Mouse (Mus musculus) CD4-positive, CD25-positive, alpha-beta regulatory T cell, adult 2 months (primary cell): ENCODE results near the gene H2-Ob.
"Not testable (repeated sequence)": the region's sequence is repeated elsewhere in the genome, so short reads cannot be mapped to it uniquely, and the experiment has no call there.

Experiments
- DNase-seq: peaks from one replicate; pipeline ENCODE4 v3.0.0-alpha.2; 2012; ENCODE audit warnings: low read depth, low spot score

Gene H2-Ob

DNA sequence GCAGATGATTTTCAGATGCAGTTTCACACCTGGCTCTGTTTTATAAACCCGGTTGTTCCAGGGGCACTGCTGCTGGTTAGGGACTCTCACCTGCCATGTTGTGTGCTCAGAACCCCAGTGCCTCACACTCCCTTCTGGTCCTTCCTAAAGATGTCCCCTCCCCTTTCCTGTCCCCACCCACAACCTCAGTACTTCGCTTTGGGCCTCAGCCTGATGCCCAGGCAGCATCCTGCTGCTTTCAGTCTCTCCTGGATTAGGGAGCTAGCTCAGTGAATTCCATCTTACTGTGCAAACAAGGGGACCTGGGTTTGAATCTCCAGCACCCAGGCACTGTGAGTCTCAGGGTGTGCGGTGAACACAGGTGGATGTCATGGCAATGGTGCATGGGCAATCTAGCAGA lies 31.2 kb upstream of the H2-Ob start:
- DNase-seq: peak; percentile 63

DNA sequence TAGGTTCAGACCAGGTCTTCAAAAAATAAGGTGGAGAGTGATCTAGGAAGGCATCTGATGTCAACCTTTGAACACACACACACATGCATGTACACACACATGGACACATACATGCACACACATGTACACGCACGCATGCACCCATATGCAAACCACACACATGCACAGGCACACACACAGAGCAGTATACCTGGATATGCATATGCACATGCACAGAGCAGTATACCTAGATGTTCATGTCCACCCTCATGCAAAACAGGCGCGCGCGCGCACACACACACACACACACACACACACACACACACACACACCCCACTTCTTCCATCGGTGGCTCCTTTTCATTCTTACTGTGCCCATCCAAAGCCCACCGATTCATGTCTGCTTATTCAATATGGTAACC lies 30.8 kb upstream of the H2-Ob start:
- DNase-seq: no peak

DNA sequence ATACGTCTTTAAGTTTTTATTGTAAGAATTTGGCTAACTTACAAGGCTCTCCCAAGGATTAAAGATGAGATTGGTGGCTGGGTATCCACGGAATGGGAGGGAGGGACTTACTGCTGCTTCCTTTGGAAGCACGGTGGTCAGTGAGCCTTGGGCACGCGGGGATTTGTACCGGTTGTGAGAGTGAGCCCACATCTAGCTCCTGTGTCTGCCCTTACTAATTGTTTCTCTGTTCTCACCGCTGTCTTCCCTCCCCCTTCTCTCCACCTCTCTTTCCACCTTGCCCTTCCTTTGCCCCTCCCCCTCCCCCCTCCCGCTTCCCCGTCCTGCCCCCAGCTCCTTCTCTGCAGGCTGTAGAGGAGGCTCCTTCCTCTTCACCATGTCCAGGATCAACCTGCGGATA lies 30.3 kb upstream of the H2-Ob start:
- DNase-seq: no peak

DNA sequence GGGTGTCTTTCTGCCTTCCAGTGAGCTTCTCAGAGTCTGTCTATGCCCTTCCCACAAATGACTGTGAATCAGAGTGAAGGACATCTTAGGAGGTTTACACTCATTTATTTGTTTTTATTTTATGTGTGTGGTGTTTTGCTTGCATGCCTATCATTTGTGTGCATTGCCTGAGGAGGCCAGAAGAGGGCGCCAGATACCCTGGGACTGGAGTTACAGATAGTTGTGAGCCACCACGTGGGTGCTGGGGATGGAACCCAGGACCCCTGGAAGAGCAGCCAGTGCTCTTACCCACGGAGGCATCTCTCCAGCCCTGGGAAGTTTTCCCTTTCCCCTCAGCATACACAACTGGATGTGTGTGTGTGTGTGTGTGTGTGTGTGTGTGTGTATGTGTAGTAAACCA lies 29.0 kb upstream of the H2-Ob start:
- peak; percentile 67 for DNase-seq

DNA sequence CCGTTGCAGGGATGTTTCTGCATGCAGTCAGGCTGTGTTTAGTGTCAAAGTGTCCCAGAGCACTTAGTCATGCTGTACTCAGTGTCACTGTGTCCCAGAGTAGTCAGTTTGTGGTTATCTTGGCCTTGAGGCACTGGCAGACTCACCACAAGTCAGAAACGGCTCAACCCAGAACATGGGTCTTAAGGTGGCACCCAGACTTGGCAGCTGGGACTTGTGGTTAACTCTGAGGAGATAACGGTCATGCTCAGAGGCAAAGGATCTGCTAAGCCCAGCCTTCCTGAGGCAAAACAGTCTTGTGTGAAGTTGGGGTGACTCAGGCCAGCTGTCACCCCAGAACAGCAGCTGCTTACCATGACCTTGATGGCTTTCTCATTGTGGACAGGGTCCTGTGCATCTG lies 28.1 kb upstream of the H2-Ob start:
- peak; percentile 53 for DNase-seq

DNA sequence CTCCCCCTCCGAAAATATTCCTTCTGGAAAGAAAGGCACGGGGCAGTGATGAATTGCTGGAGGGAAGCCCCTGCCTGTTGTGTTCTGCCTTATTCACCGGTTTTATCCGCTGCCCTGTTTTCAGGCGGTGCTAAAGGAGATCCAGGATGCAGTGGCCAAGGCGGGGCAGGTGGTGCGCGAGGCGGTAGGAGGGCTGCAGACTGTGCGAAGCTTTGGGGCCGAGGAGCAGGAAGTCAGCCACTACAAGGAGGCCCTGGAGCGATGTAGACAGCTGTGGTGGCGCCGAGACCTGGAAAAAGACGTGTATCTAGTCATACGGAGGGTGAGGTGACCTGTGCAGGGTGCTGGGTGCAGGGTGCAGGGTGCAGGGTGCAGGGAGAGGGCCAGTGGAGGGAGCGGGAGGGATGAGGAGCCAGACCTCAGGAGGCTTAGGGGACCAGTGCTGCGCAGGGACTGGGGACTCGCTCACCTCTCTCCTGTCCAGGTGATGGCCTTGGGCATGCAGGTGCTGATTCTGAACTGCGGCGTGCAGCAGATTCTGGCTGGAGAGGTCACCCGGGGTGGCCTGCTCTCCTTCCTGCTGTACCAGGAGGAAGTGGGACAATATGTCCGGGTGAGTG lies 26.8 kb upstream of the H2-Ob start:
- peak; percentile 69 for DNase-seq

DNA sequence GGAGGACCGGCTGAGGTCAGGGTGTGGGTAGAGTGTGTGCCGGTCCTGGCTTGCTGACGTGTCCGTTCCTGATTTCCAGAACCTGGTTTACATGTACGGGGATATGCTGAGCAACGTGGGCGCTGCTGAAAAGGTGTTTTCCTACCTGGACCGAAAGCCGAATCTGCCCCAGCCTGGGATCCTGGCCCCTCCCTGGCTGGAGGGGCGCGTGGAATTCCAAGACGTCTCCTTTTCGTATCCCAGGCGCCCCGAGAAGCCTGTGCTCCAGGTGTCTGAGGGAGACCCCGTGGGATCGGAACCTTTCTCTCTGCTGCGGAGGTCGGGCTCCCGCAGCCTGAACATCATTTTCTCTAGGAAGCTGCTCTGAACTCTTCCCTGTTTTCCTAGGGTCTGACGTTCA lies 24.8 kb upstream of the H2-Ob start:
- DNase-seq: no peak

DNA sequence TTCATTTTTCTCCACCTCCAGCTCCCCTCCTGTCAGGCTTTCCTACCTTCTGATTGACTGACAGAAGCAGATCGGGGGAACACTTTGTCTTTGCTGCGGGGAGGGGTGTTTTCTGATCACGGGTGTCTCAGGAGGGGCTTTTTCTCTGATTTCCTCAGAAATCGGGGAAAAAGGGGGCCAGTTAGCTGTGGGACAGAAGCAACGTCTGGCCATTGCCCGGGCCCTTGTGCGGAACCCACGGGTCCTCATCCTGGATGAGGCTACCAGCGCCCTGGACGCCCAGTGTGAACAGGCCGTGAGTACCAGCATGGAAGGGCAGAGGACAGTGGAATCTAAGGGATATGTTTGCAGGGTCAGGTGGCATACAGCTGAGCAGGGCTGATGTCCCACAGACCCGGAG lies 23.5 kb upstream of the H2-Ob start:
- no peak for DNase-seq

DNA sequence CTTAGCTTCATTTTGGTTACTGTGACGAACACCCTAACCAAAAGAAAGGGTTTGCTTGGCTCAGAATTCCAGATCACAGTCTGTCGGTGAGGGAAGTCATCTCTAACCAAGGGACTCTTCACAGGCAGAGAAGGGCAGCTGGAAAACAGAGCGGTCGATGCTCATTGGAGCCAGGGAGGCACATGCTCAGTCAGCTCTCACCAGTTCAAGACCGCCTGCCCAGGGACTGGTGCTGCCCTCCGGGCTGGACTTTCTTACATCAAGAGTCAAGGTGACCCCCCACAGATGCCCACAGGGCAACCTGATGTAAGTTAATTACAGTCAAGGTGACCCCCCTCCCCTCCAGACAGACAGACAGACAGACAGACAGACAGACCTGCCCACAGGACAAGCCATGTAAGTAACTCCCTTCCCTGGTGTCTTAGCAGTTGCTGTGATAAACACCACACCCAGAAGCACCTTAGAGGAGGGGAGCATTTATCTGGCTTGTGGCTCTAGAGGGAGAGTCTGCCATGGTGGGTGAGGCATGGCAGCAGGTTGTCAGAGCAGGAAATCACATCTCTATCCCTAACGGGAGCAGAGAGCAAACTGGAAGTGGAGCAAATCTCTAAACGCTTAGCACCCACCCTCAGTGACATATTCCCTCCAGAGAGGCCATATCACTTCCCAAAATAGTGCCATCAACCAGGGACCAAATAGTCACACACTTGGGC lies 21.3 kb upstream of the H2-Ob start:
- DNase-seq: no peak

DNA sequence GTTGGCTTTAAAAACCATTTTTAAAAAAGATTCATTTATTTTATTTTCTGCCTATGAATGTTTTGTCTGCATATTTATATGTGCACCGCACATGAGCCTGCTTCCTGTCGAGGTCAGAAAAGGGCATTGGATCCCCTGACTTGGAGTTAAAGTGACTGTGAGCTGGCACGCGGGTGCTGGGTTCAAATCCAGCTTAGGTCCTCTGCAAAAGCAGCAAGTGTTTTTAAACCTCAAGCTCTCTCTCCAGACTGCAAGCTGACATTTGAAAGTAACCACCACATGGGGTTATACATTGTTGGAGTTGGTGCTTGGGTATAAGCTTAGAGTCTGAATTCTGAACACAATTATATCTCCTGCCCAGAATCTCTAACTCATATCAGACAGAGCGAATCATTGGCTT lies 20.7 kb upstream of the H2-Ob start:
- no peak for DNase-seq

DNA sequence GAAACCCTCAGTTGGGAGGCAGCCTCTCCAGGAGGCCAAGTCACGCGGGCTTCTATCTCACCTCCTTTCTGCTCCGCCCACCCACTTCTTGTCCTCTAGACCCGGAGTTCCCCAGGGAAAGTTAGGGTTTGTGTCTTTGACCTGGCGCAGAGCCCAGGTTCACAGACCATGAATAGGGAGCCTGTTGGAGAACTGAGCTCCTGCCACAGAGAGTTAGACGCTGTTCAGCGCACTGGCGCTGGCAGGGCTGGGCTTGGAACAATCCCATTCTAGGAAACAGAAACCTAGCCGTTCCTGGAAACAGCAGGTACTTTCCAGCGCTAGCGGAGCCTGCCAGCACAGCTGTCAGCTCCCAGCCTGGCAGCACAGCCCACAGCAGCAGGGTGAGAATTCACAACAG lies 20.0 kb upstream of the H2-Ob start:
- peak; percentile 68 for DNase-seq

DNA sequence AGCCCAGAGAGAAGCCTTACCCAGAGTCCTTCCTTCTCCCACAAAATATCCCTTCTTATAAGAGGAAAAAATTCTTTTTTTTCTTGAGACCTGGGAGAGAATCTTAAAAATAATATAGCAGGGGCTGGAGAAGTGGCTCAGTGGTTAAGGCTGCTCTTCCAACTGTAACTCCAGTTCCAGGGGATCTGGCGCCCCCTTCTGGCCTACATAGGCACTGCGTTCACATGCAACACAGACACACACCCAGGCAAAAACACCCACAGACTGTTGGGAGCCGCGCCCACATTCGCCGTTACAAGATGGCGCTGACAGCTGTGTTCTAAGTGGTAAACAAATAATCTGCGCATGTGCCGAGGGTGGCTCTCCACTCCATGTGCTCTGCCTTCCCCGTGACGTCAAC lies 19.6 kb upstream of the H2-Ob start:
- peak; percentile 90 for DNase-seq

DNA sequence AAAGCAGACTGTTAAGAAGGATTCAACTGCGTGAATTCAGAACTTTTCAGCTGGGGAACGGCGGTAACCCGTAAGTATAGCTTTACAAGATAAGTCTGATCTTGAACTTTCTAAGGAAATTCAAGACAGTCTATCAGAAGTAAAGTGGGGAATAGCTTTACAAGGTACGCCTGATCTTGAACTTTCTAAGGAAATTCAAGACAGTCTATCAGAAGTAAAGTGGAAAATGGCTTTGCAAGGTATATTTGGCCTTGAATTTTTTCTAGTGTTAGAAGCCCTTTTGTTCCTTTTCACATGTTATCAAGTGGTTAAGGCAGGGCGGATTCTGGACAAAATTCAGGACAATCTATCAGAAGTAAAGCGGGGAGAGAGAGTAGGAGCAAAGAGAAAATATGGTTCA lies 18.9 kb upstream of the H2-Ob start:
- not testable (repeated sequence) for DNase-seq

DNA sequence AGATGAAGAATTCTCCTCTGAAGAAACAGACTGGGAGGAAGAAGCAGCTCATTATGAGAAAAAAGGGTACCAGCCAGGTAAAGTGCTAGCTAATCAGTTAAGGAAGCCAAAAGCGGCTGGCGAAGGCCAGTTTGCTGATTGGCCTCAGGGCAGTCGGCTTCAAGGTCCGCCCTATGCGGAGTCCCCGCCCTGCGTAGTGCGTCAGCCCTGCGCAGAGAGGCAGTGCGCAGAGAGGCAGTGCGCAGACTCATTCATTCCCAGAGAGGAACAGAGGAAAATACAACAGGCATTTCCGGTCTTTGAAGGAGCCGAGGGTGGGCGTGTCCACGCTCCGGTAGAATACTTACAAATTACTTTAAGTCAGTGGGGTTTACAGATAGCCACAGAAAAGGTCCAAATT lies 18.3 kb upstream of the H2-Ob start:
- not testable (repeated sequence) for DNase-seq

DNA sequence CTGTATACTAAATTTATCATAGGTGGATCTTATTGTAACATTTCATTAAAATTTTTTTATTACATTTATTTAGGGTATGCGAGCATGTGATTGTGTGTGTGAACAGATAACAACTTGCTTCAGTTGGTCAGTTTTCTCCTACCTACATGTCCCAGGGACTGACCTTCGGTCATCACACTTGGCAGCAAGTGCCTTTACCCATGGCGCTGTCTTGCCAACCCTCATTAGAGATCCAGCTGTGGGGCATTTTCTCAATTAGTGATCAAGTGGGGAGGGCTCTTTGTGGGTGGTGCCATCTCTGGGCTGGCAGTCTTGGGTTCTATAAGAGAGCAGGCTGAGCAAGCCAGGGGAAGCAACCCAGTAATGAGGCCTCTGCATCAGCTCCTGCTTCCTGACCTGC lies 13.9 kb upstream of the H2-Ob start:
- DNase-seq: no peak

DNA sequence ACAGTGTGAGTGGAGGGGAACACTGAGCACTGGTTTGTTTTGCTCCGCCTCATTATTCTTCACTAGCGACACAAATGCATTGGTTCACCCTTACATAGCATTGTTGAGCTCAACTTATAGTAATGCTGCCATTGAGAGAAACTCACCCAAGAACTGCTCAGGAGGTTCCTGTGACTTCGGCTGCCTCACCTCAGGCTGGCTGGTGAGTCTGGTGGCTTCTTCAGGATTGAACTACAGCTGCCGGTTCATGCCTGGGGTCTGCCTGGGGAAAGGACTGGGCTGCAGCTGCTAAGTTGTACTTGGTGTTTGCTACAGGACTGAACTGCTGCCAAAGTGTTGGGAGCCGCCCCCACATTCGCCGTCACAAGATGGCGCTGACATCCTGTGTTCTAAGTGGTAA lies 13.3 kb upstream of the H2-Ob start:
- DNase-seq: no peak

DNA sequence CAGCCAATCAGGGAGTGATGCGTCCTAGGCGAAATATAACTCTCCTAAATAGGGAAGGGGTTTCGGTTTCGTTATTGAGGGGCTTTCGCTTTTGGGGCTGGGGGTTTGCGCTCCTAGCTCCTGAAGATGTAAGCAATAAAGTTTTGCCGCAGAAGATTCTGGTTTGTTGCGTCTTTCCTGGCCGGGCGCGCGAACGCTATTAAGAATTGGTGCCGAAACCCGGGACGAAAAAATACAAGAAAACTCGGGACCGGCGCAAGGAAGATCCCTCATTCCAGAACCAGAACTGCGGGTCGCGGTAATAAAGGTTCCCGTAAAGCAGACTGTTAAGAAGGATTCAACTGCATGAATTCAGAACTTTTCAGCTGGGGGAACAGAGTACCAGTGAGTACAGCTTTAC lies 12.8 kb upstream of the H2-Ob start:
- not testable (repeated sequence) for DNase-seq

DNA sequence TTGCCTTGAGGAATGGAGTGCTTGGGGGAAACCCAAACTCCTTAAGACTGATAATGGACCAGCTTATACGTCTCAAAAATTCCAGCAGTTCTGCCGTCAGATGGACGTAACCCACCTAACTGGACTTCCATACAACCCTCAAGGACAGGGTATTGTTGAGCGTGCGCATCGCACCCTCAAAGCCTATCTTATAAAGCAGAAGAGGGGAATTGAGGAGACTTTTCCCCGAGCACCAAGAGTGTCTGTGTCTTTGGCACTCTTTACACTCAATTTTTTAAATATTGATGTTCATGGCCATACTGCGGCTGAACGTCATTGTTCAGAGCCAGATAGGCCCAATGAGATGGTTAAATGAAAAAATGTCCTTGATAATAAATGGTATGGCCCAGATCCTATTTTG lies 7.7 kb upstream of the H2-Ob start:
- DNase-seq: not testable (repeated sequence)

DNA sequence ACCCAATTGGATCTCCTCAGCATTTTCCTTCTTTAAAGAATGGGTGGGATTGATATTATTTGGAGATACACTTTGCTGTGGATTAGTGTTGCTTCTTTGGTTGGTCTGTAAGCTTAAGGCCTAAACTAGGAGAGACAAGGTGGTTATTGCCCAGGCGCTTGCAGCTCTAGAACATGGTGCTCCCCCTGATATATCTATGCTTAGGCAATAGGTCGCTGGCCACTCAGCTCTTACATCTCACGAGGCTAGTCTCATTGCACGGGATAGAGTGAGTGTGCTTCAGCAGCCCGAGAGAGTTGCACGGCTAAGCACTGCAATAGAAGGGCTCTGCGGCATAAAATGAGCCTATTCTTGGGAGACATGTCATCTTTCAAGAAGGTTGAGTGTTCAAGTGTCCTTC lies 6.7 kb upstream of the H2-Ob start:
- not testable (repeated sequence) for DNase-seq

DNA sequence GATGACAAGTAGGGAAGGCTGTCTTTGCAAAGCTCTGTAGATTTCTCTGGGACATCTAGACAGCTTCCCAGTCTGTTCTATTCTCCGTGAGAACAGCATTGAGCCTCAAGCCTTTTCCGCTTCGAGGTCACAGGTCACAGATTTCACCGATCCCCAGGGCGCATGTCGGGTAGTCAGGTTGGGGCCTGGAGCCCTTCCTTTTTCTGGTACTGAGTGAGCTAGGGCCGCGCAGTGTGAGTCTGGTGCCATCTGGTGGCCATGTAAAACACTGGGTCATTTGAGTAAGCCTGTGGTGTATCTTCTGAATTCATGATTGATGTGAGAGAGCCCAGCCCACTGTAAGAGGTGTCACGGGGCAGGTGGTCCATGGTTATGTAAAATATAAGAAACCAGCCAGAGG lies 3.8 kb upstream of the H2-Ob start:
- DNase-seq: peak; percentile 97

DNA sequence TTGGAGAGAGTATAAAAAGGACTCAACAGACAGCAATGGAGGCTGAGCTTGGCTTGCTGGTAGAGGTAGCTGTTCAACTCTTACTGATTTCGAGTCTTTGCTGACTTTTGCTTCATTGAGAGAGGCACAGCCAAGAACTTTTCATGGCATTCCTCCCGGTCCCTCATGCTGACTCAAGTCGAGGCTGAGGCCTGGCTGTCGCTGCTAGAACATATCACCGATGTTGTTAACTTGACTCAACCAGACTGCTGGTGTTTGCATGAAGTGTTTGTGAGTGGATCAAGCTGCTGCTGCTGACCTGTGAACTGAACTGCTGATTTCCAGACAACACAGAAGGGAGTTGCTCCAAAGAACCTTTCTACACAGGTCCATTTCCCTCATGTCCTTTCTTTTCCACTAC lies 2.0 kb upstream of the H2-Ob start:
- DNase-seq: no peak

DNA sequence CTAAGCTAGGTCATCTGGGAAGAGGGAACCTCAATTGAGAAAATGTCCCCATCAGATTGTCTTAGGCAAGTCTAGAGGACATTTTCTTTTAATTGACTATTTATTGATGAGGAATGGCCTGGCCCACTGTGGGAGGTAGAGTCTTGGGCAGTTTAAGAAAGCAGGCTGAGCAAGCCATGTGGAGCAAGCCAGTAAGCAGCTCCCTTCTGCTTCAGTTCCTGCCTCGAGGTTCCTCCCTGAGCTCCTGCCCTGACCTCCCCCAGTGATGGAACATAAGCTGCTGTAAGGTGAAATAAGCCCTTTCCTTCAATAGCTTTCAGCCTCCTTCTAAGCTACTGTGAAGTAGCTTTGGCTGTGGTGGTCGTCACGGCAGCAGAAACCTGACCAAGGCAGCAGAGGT lies 962 bp upstream of the H2-Ob start:
- no peak for DNase-seq

DNA sequence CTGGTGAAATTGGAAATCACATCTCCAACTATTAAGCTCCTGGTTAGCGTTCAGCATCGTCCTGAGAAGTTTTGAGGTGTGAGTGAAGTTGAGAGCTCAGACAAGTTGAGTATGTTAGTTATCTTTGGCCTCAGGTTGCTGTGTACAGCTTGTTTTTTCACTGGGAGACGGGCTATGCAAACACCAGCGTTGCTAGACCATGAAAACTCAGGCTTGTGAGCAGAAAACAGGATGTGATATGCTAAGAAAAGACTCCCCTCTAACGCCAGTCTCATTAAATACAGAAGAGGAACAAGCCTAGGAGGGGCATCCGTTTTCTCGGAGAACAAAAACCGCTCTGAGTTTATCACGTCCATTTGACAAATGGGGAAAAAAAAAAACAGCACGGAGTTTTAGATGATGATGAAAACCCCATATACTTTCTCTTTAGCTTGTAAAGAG lies 918 bp downstream of the H2-Ob start:
- peak; percentile 69 for DNase-seq

DNA sequence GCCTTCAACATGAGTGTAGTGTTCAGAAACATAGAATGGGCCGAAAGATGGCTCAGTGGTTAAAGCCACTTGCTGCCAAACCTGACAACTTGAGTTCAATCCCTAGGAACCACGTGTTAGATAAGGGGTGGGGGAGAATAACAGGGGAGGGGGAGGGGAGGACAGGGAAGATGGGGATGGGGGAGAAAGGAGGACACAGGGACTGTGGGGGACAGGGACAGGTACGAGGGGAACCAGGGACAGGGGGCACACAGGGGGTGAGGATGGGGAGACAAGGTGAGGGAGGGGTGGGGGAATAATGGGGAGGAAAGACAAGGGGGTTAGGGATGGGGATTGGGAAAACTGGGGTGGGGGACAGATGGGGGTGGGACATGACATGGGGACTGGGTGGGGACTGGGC lies 1.7 kb downstream of the H2-Ob start:
- DNase-seq: no peak
